Mouse (Mus musculus) cortical plate, adult 2 months (tissue): ENCODE data around the gene Gm9817.

ENCODE experiments used
- CTCF ChIP-seq: fragments of 200-500 bp; IDR thresholded peaks from 2 replicates; pipeline ENCODE4 v1.5.1; 2011; ENCODE audit warnings: mild to moderate bottlenecking, control low read depth, low read length; ENCODE audit not compliant: insufficient read depth; ENCODE audit errors: extremely low read depth
- POLR2A ChIP-seq: fragments of 200-500 bp; IDR thresholded peaks from 2 replicates; pipeline ENCODE4 v1.6.1; 2011; ENCODE audit warnings: mild to moderate bottlenecking, low read length, control low read depth; ENCODE audit not compliant: insufficient read depth; ENCODE audit errors: extremely low read depth

DNA sequence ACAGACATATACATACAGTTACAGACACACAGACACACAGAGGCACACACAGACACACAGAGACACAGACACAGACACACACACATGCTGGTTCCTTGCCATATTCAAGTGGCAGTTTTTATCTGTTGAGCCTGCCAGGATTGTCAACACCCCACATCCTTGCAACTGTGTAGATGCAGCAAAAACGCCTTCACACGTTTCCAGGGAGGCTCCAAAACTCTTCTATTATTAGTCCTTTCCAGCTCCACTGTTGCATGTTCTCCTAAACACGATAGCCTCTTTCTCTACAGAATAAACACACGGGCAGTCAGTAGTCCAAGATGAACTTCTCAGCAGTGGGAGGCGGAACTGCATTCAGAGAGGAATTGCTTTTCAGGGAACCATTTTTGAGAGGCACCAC is 15.3 kb upstream of the Gm9817 start:
- TF ChIP-seq CTCF = no peak
- TF ChIP-seq POLR2A = no peak
